Mouse (Mus musculus): Measurements from ENCODE around the gene Rad51b.

The Rad51b gene

DNA sequence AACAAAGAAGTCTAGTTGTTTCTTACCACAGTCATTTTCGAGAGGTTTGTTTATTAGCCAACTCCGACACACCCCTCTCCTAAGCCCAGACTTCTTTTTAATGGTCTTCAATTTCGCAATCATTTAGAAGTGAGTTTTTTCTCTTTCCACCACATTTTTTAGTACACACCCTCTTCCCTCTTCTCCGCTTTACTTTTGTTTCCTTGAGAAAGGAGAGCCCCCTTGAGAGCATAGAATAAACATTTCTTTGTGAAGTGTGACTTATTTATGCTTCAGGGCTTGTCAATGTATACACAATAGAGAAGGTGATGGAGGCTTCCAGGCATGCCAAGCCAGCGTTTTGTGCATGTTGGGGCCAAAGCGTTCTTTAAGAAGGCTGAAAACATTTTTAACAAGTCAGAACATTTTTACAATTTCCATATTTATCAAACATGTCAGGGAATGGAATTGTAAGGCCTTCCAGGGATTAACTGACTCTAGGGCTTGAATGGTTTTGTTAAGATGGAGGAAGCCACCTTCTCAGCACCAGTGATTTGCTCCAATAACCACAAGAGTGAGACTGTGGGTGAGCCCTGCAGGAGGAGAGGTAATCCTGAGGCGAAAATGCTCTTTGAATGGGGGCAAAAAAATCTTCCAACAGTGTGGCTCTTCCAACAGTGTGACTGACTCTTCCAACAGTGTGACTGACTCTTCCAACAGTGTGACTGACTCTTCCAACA lies 136.8 kb downstream of the Rad51b start:
- DNase-seq (ENCODE audit: low read depth in 2 of 2, low spot score in 2 of 2) = no peak

GRCm38 (mm10) chr12:79435474-79435873 lies 138.4 kb downstream of the Rad51b start:
- DNase-seq (ENCODE audit: low read depth in 2 of 2, low spot score in 2 of 2) = no peak

DNA sequence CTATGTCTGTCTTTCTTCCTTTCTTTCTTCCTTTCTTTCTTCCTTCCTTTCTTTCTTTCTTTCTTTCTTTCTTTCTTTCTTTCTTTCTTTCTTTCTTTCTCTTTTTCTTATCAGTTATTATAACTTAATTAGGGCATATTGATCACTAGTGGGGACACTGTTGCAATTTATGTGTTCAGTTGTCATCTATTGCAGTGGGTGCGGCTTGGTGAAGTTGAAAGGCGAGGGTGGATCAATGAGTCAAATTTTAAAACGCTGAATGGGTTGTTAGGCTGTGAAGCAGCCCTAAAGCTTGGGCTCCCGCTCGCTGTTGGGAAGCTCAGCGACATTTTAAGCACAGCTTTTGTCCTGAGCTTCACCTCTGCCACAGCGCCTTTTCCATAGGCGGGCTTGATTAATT lies 139.0 kb downstream of the Rad51b start:
- no peak for DNase-seq (ENCODE audit: low read depth in 2 of 2, low spot score in 2 of 2)

GRCm38 (mm10) chr12:79436892-79437291 lies 139.8 kb downstream of the Rad51b start:
- no peak for DNase-seq (ENCODE audit: low read depth in 2 of 2, low spot score in 2 of 2)

DNA sequence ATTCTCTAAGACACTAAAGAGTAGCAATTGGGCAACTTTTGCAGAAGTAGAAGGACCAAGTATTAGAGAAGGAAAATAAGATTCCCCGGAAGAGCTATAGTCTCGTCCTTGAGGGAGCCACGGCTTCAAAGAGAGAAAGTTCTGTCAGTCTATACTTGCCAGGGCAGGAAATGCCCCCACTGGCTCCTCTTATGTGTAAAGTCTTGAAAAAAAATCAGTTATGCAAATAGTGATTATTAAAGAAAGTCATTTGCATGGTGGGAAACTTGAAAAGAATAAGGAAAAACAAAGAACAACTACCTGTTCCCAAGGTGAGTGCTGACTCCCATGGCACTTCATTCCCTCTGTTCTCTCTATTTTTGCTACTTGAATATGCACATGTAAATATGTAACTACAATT lies 140.5 kb downstream of the Rad51b start:
- no peak for DNase-seq (ENCODE audit: low read depth in 2 of 2, low spot score in 2 of 2)

- DNase-seq (ENCODE audit: low read depth in 2 of 2, low spot score in 2 of 2) = no peak
These were observed 142.9 kb downstream of the Rad51b start for GRCm38 (mm10) chr12:79439961-79440360.

DNA sequence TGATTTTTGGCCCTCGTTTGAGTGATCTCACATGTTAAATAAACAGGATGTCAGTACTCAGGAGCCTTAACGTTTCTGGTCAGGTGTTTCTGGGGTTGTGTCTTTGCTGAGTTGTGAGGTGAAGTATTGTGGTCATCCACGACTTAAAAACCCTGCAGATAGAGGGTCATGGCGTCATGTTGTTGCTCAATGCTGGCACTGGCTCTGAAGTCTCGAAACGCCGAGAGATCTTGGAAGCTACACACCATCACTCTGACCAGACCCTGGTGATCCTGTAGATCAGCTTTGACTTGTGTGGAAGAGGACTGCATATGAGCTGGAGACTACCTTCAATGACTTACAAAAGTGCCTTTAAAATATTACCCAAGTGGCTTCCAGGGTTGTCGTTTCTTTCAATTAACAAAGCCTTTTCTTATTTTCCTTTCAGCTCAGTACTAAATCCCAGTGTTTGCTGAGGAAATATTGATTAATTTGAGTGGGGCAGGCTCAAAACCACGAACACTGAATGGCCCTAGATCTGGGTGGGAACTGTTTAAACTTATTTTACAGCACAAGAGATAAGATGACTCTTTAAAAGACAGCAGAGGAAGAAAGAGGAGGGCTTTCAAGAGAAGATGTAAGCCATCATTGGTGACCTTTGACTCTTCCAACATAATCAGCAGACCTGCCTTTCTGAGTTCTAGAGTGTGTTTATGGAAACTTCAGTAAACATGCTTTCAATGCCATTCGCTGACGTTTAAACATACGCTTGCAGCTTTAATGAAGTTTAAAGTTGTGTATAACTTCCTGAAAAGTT lies 144.3 kb downstream of the Rad51b start:
- DNase-seq (ENCODE audit: low read depth in 2 of 2, low spot score in 2 of 2) = no peak

DNA sequence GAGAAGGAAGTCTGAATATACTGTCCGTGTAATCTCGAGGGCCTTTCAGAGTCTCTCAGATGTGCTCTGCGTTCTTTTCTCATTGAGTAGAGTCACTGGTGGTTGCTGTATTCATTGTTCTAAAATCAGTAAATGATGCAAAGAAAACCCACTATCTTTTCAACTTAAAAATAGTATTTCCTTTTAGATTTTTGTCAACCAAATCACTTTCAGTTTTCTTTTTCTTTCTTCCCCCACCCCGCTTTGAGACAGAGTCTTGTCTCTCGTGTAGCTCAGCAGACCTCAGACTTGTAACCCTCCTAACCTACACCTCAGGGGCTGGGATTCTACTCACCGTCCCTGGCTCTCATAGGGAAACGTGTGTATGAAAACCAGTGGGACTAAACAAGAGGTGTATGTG lies 145.0 kb downstream of the Rad51b start:
- DNase-seq (ENCODE audit: low read depth in 2 of 2, low spot score in 2 of 2) = no peak

GRCm38 (mm10) chr12:79442836-79443390 lies 145.8 kb downstream of the Rad51b start:
- no peak for DNase-seq (ENCODE audit: low read depth in 2 of 2, low spot score in 2 of 2)

DNA sequence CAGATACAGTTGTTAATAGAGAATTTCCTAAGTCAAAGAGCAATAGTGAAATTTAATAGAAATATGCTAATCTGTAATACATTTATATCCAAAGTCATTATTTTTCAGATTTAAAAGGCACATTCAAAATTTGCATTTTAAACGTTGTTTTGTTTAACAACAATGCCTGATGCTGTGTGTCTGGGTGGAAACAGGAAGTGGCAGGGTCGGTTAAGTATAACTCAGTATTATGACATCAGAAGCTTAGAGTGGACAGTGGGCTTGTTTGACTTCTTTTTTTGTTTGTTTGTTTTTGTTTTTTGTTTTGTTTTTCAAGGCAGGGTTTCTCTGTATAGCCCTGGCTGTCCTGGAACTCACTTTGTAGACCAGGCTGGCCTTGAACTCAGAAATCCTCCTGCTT lies 147.6 kb downstream of the Rad51b start:
- DNase-seq (ENCODE audit: low read depth in 2 of 2, low spot score in 2 of 2) = no peak

DNA sequence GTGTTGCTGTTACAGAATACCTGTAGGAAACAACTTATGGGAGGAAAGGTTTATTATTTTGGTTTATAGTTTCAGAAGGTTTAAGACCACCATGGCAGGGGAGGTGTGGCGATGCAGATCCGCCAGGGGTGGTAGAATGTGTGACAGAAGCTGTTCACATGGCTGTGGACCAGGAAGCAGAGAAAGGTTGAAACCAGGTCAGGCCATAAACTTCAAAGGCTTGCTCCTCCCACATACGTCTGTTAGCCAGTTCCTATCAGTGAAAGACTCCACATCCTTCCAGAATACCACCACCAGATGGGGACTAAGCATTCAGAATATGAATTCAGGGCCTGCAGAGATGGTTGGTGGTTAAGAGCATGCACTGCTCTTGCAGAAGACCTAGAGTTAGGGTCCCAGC lies 150.0 kb downstream of the Rad51b start:
- DNase-seq (ENCODE audit: low read depth in 2 of 2, low spot score in 2 of 2) = no peak

GRCm38 (mm10) chr12:79449817-79450411 lies 152.8 kb downstream of the Rad51b start:
- no peak for DNase-seq (ENCODE audit: low read depth in 2 of 2, low spot score in 2 of 2)

DNA sequence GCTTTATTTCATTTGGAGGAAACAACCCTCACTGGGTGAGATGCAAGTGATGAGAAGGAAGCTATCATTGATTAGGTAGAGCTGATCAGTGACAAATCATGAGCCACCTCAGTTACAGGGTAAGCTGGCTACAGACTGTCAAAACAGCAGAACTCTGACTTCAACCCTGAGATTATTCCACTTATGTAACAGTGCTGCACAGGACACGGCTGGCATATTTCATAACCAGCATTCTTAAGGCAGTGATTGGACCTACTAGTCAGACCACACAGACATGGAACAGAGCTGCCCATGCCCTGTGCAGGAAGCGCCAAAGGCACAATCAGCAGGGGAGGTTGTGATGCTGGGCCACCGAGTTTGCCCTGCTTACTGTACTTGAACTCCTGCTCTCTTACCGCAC lies 155.8 kb downstream of the Rad51b start:
- no peak for DNase-seq (ENCODE audit: low read depth in 2 of 2, low spot score in 2 of 2)

- no peak for DNase-seq (ENCODE audit: low read depth in 2 of 2, low spot score in 2 of 2)
These were observed 156.9 kb downstream of the Rad51b start for GRCm38 (mm10) chr12:79454017-79454416.

DNA sequence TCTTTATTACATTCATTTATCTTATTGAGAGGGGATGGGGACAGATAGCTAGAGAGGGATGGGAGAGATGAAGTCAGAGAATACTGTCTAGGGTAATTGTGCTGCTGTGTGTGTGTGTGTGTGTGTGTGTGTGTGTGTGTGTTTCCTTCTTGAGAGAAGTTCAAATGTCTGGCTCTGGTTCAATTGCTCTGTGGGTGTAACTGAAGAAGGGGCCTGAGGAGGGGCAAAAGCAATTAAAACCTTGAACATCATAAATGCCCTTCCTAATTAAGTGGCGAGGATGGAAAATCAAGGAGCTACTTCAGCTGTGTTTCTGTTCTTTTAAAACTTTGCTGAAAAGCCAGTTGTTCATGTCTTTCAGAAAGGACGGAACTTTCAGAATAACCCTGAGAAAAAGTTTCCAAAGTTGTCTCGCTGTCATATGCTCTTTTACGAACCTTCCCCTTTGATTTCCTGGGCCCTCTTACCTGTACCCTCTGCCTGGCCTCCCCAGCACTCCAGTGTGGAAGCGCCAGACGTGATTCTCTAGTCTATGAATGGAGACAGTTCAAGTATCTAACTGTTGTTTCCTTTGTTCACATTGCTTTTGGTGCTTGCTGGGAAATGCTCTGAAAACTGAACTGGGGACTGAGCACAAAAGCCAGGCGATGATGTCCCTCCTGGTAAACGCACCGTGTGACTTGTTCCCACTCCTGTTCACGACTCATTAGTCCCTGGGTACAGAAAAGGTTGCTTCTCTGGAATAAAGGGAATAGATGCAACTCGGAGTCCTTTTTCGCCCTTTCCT lies 158.2 kb downstream of the Rad51b start:
- no peak for DNase-seq (ENCODE audit: low read depth in 2 of 2, low spot score in 2 of 2)

DNA sequence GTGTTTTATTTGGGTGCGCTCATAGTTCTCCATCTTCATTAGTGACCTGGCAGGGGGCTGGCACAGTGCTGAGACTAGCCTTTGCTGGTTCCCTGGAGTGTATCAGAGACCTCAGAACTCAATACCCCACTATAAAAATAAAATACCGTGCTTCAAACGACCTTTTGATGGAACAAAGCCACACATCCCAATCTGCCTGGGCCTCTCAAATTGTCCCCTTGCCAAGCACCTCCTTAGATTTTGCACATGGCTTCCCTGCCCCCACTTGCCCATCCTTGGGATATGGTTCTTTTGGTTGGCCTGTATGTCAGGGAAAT lies 158.7 kb downstream of the Rad51b start:
- no peak for DNase-seq (ENCODE audit: low read depth in 2 of 2, low spot score in 2 of 2)

DNA sequence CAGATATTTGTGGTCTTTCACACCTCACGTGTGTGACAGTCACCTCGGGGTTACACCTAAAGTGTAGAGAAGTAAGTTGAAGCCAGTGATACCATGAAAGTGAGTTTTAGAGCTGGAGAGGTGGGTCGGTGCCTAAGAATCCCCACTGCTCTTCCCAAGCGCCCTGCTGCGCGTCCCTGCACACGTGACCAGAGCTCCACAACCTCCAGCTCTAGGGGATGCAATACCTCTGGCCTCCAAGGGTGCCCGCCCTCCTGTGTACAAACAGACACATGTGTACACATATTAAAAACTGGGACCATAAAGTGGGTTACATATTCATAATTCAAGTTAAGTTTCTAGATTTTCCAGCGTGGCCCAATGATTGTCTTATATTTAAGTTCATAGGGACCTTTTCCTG lies 159.2 kb downstream of the Rad51b start:
- no peak for DNase-seq (ENCODE audit: low read depth in 2 of 2, low spot score in 2 of 2)

DNA sequence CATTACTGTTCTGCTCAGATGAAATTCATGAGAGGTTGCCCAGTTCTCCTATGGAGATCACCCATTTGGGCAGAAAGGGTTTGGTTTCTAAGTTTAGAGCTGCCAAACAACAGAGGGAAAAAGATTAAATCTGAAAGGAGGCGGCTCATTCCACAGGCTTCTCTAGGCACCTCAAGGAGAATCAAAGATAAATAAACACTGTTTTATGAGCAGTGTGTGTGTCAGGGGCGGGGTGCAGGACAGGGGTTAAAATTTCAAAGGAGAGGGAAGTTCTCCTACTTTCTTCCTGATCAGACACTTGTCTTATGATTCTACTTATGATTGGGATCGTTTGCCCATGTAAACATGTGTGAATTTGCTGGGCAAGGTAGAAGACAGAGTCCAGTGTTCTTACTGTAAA lies 166.3 kb downstream of the Rad51b start:
- no peak for DNase-seq (ENCODE audit: low read depth in 2 of 2, low spot score in 2 of 2)

DNA sequence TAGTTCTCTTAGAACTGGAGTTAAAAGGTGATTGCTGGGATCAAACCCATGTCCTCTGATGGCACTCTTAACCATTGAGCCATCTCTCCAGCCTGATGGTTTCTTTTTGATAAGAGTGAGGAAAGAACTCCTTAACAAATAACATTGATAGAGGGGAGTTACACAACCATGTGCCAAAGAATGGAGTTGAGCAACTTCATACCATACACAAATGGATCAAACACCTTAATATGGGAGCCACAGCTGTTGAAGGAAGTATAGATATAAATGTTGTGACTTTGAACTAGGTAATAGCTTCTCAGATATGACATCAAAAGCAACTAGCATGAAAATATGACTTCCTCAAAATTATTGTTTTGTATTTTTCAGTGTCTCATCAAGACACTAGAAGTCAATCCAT lies 173.0 kb downstream of the Rad51b start:
- no peak for DNase-seq (ENCODE audit: low read depth in 2 of 2, low spot score in 2 of 2)

- DNase-seq (ENCODE audit: low read depth in 2 of 2, low spot score in 2 of 2) = no peak
These were observed 174.8 kb downstream of the Rad51b start for GRCm38 (mm10) chr12:79471868-79472267.

- no peak for DNase-seq (ENCODE audit: low read depth in 2 of 2, low spot score in 2 of 2)
These were observed 179.4 kb downstream of the Rad51b start for GRCm38 (mm10) chr12:79476413-79477046.
